Mouse (Mus musculus) hindlimb bud, embryonic 11.5 days (tissue): ENCODE results near the gene Cntn5.
"Not testable (repeated sequence)": the region's sequence is repeated elsewhere in the genome, so short reads cannot be mapped to it uniquely, and the experiment has no call there.

Experiments
- DNase-seq: peaks from one replicate; pipeline ENCODE4 v3.0.0-alpha.2; 2012; ENCODE audit warnings: low read depth, low spot score; ENCODE audit errors: extremely low spot score

The Cntn5 gene

GRCm38 (mm10) chr9:10658086-10658485 is 246.5 kb downstream of the Cntn5 start:
- DNase-seq: no peak

GRCm38 (mm10) chr9:10657144-10657748 is 247.3 kb downstream of the Cntn5 start:
- DNase-seq: no peak

GRCm38 (mm10) chr9:10650632-10651031 is 253.9 kb downstream of the Cntn5 start:
- DNase-seq: no peak

- DNase-seq: no peak
Measured at GRCm38 (mm10) chr9:10645951-10646350, 258.6 kb downstream of the Cntn5 start.

- no peak for DNase-seq
Measured at GRCm38 (mm10) chr9:10645045-10645830, 259.3 kb downstream of the Cntn5 start.

- DNase-seq: no peak
Measured at GRCm38 (mm10) chr9:10618036-10618435, 286.5 kb downstream of the Cntn5 start.

- no peak for DNase-seq
Measured at GRCm38 (mm10) chr9:10575346-10576241, 329.0 kb downstream of the Cntn5 start.

GRCm38 (mm10) chr9:10569830-10570229 is 334.7 kb downstream of the Cntn5 start:
- no peak for DNase-seq

GRCm38 (mm10) chr9:10540877-10541276 is 363.7 kb downstream of the Cntn5 start:
- DNase-seq: not testable (repeated sequence)

- DNase-seq: no peak
Measured at GRCm38 (mm10) chr9:10532248-10532647, 372.3 kb downstream of the Cntn5 start.

GRCm38 (mm10) chr9:10531087-10531486 is 373.5 kb downstream of the Cntn5 start:
- no peak for DNase-seq

- DNase-seq: no peak
Measured at GRCm38 (mm10) chr9:10529528-10529927, 375.0 kb downstream of the Cntn5 start.

- DNase-seq: no peak
Measured at GRCm38 (mm10) chr9:10529113-10529512, 375.5 kb downstream of the Cntn5 start.

GRCm38 (mm10) chr9:10528692-10529091 is 375.9 kb downstream of the Cntn5 start:
- DNase-seq: no peak

GRCm38 (mm10) chr9:10525915-10526667 is 378.5 kb downstream of the Cntn5 start:
- no peak for DNase-seq

GRCm38 (mm10) chr9:10522604-10523003 is 382.0 kb downstream of the Cntn5 start:
- DNase-seq: no peak

GRCm38 (mm10) chr9:10521054-10521453 is 383.5 kb downstream of the Cntn5 start:
- no peak for DNase-seq

- no peak for DNase-seq
Measured at GRCm38 (mm10) chr9:10492243-10492642, 412.3 kb downstream of the Cntn5 start.

GRCm38 (mm10) chr9:10471484-10472125 is 433.0 kb downstream of the Cntn5 start:
- no peak for DNase-seq

GRCm38 (mm10) chr9:10464758-10465157 is 439.8 kb downstream of the Cntn5 start:
- no peak for DNase-seq
